Mouse (Mus musculus) myocyte (in vitro differentiated cells): ENCODE results near the gene Atp5h. TPM values are rescaled to one million over a fixed set of nuclear protein-coding genes. Genes with fewer than 3 reads are reported as not detected.

Source experiments
- H3K27me3 ChIP-seq: one replicate; pipeline ENCODE4 v1.6.1; 2011; ENCODE audit not compliant: control insufficient read depth, insufficient read depth, insufficient read length
- H3K36me3 ChIP-seq: one replicate; pipeline ENCODE4 v1.6.1; 2011; ENCODE audit not compliant: control insufficient read depth, insufficient read depth
- H3K4me2 ChIP-seq: one replicate; pipeline ENCODE4 v1.6.1; 2011; ENCODE audit warnings: low read depth, control low read depth
- H3K4me3 ChIP-seq: one replicate; pipeline ENCODE4 v1.5.1; 2011; ENCODE audit warnings: mild to moderate bottlenecking, control low read depth, moderate library complexity
- H3K79me2 ChIP-seq: one replicate; pipeline ENCODE4 v1.6.1; 2011; ENCODE audit not compliant: control insufficient read depth, insufficient read depth
- H3ac ChIP-seq: one replicate; pipeline ENCODE4 v1.6.1; 2011; ENCODE audit not compliant: control insufficient read depth, insufficient read length
- CEBPB ChIP-seq: IDR thresholded peaks from 2 replicates; pipeline ENCODE4 v1.6.1; 2011; ENCODE audit warnings: mild to moderate bottlenecking, moderate library complexity; ENCODE audit not compliant: poor library complexity, insufficient read depth, severe bottlenecking
- E2F4 ChIP-seq: IDR thresholded peaks from one replicate; pipeline ENCODE4 v1.6.1; 2011; ENCODE audit warnings: mild to moderate bottlenecking, control low read depth, moderate library complexity; ENCODE audit not compliant: insufficient read depth
- MAX ChIP-seq: IDR thresholded peaks from one replicate; pipeline ENCODE4 v1.6.1; 2011; ENCODE audit warnings: low read depth, mild to moderate bottlenecking, control low read depth
- MYOD1 ChIP-seq, 3 experiments: IDR thresholded peaks; one replicate each; pipeline ENCODE4 v1.6.1; 2011; ENCODE audit warnings: control low read depth in 2 of 3, low read depth in 2 of 3, mild to moderate bottlenecking in 2 of 3, moderate library complexity in 1 of 3; ENCODE audit not compliant: insufficient read length in 2 of 3, control insufficient read depth in 1 of 3
- MYOG ChIP-seq, 3 experiments: IDR thresholded peaks; one replicate each; pipeline ENCODE4 v1.6.1; 2011; ENCODE audit warnings: control low read depth in 2 of 3, low read depth in 2 of 3, mild to moderate bottlenecking in 2 of 3; ENCODE audit not compliant: insufficient read length in 2 of 3, control insufficient read depth in 1 of 3, insufficient read depth in 1 of 3
- POLR2A ChIP-seq: IDR thresholded peaks from one replicate; pipeline ENCODE4 v1.6.1; 2011; ENCODE audit warnings: low read depth, mild to moderate bottlenecking, control low read depth, moderate library complexity; ENCODE audit not compliant: insufficient read length
- POLR2AphosphoS2 ChIP-seq: IDR thresholded peaks from one replicate; pipeline ENCODE4 v1.6.1; 2011; ENCODE audit warnings: low read depth, control low read depth; ENCODE audit not compliant: insufficient read length
- REST ChIP-seq: IDR thresholded peaks from one replicate; pipeline ENCODE4 v1.6.1; 2011; ENCODE audit warnings: mild to moderate bottlenecking, control low read depth, moderate library complexity; ENCODE audit not compliant: insufficient read depth, insufficient read length
- SRF ChIP-seq: IDR thresholded peaks from one replicate; pipeline ENCODE4 v1.6.1; 2011; ENCODE audit warnings: low read depth; ENCODE audit not compliant: control insufficient read depth, insufficient read length
- TCF12 ChIP-seq: IDR thresholded peaks from one replicate; pipeline ENCODE4 v1.6.1; 2011; ENCODE audit warnings: mild to moderate bottlenecking, control low read depth; ENCODE audit not compliant: poor library complexity, insufficient read depth, severe bottlenecking
- TCF3 ChIP-seq: IDR thresholded peaks from one replicate; pipeline ENCODE4 v1.6.1; 2011; ENCODE audit warnings: low read depth, control low read depth; ENCODE audit not compliant: insufficient read length
- USF1 ChIP-seq: IDR thresholded peaks from one replicate; pipeline ENCODE4 v1.6.1; 2011; ENCODE audit warnings: low read depth, mild to moderate bottlenecking, control low read depth, moderate library complexity
- polyA plus RNA-seq: library from polyadenylated mRNA; unstranded; fragments of >200 nt; fragmentation: generic; extraction: Trizol; gene quantifications from one replicate; pipeline ENCODE4 v1.2.1, GENCODE M21; 2012; ENCODE audit warnings: missing spikeins

Gene Atp5h
- polyA plus RNA-seq, 1 experiment, result 693 TPM

DNA sequence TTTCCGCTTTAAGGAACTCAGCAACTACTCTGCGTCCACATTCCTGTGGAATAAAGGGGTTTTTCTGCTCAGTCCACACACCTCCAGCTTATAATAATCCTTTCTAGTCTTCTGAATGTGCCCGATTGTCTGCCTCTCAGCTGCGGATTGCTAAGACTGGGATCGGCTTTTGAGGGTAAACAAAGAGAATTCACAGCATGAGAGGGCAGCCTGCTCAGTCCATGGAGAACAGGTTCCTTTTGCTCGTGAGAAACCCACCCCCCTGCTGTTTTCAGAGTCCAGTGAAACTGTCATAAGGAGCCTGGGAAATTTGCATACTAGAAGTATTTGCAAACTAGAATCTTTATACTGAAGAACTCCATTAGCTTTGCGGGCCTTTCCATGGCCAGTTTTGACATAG, 10.2 kb downstream of the Atp5h start:
- peaks cover 10% of the 10 kb centered on the region for H3K79me2 ChIP-seq
- no peak overlapping the region for H3K4me2 ChIP-seq
- H3K4me3 ChIP-seq, result no peak overlapping the region
- TF ChIP-seq E2F4 (no peak), REST (no peak), USF1 (no peak), SRF (no peak), POLR2AphosphoS2 (no peak), POLR2A (no peak), CEBPB (no peak), MYOD1 (IDR thresholded peaks at IDR 0.05; ENCODE audit: control insufficient read depth in 1 of 3, insufficient read length in 2 of 3, low read depth in 2 of 3) (no peak), MAX (no peak), TCF3 (no peak), MYOG (IDR thresholded peaks at IDR 0.05; ENCODE audit: control insufficient read depth in 1 of 3, insufficient read depth in 1 of 3, insufficient read length in 2 of 3, low read depth in 2 of 3) (no peak), TCF12 (no peak)
- H3K36me3 ChIP-seq, result no peaks in the 10 kb centered on the region
- no peaks in the 10 kb centered on the region for H3K27me3 ChIP-seq
- no peak overlapping the region for H3ac ChIP-seq

DNA sequence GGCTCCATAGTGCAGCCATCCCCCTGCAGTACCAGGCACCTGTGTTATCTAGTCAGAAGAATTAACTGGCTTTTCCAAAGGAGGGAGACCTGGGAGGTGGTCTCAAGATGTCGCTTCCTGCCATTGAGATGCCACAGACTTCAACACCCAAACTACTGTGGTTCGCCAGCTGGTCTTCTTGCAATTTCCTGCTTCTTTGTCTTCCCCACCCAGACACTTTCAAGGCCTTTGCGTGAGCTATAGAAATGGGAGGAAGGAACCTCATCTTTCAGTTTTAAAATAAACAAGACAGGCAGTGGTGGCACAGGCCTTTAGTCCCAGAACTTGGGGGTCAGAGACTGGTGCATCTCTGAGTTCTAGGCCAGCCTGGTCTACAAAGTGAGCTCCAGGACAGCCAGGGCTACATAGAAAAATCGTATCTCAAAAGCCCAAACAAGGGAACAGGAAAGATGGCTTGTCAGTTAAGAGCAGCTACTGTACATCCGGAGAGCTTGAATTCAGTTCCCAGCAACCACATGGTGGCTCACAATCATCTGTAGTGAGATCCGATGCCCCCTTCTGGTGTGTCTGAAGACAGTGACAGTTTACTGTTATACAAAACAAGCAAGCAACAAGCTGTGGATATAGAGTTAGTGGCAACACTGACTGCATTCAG, 11.4 kb downstream of the Atp5h start:
- Histone ChIP-seq H3K4me2 (no peak overlapping the region), H3K36me3 (no peaks in the 10 kb centered on the region), H3K4me3 (no peak overlapping the region), H3ac (no peak overlapping the region), H3K27me3 (no peaks in the 10 kb centered on the region), H3K79me2 (peaks cover 21% of the 10 kb centered on the region)
- TF ChIP-seq MYOD1 (IDR thresholded peaks at IDR 0.05; ENCODE audit: control insufficient read depth in 1 of 3, insufficient read length in 2 of 3, low read depth in 2 of 3) (no peak), CEBPB (no peak), TCF12 (no peak), TCF3 (no peak), SRF (no peak)

DNA sequence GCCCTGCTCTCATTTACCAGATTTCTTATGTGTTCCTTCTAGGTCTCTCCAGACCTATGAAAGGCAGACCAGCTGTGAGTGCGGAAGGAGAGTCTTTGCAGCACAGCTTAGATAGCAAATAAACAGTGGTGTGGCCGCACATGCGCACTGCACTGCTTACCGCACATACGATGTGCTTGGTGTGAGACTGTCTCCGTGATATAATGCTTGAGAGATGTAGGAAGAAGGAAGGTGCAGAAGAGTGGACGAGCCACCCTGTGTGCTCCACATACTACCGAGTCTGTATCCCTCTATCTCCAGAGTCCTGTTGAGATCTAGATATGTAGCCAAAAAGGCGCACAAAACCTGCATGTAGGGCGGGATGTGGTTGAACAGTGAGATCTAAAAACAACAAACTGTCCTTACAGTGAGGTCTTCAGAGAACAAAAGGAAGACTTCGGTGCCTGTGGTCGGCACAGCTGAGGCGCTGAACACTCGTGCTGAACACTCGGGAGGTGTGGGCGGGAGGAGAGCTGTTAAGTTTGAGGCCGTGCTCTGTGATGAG, 12.8 kb downstream of the Atp5h start:
- no peak for TF ChIP-seq USF1
- TF ChIP-seq REST, result no peak
- TF ChIP-seq SRF, result no peak
- no peak for TF ChIP-seq CEBPB
- no peaks in the 10 kb centered on the region for H3K27me3 ChIP-seq
- no peak overlapping the region for H3K4me3 ChIP-seq
- H3ac ChIP-seq, result no peak overlapping the region
- peaks cover 21% of the 10 kb centered on the region for H3K79me2 ChIP-seq
- no peaks in the 10 kb centered on the region for H3K36me3 ChIP-seq
- no peak overlapping the region for H3K4me2 ChIP-seq

DNA sequence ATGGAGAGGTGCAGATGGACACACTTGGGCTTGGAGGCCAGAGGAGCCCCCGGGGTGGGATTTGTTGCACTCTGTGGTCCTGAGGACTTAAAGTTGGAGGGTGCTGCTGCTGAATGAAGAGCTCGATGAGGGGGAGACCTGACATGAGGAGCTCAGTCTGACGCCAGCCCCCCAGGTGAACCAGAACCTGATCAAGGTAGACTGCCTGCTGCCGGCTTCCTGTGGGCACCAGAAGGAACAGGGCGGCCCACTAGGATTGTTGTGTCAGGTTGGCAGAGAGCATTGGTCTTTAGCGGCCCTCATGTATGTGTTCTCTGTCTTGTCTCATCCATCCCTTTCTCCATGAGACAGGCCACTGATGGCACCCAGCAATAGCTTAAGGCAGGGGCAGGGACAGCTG, 14.0 kb downstream of the Atp5h start:
- no peaks in the 10 kb centered on the region for H3K27me3 ChIP-seq
- H3K79me2 ChIP-seq, result peaks cover 21% of the 10 kb centered on the region
- H3ac ChIP-seq, result no peak overlapping the region
- no peak for TF ChIP-seq USF1
- no peak overlapping the region for H3K4me2 ChIP-seq
- H3K36me3 ChIP-seq, result no peaks in the 10 kb centered on the region
- H3K4me3 ChIP-seq, result no peak overlapping the region

DNA sequence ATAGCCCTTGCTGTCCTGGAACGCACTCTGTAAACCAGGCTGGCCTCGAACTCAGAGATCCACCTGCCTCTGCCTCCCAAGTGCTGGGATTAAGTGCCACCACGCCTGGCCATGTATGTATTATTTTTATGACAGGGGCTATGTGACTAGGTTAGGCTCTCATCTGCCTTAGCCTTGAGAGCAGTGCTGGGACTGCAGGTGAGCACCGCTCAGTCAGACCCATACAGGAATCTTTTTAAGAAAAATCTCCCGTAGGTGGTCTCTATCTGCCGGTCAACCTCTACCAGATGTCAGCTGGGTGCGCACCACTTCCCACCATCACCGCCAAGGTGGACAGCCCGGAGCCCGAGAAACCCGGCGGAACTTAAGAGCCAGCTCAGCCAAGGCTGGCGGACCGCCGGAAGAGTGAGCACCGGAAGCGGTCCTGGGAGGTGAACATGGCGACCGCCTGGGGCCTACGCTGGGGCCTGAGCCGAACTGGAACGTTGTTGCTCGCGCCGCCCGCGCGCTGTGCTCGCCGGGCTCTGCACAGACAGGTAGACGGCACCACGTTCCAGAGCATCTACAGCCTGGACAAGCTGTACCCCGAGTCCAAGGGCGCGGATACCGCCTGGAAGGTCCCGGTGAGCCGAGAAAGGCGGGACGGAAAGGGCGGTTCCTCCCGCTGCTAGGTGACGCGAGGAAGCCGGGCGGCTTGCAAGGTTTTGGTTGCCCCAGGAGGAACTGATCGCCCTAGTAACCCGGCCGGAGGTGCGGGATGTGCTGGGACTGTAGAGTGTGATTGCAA, 16.2 kb downstream of the Atp5h start, which contains the start of gene Mrpl58:
TSS of gene Mrpl58 (plus strand) at position 415 of the 787 bp plus-strand sequence.
- Histone ChIP-seq H3K27me3 (no peaks in the 10 kb centered on the region), H3K36me3 (no peaks in the 10 kb centered on the region), H3K79me2 (peaks cover 21% of the 10 kb centered on the region), H3ac (peak within 1 kb of the TSS; percentile 2), H3K4me3 (peak within 1 kb of the TSS; percentile 66), H3K4me2 (peak within 1 kb of the TSS; percentile 91)
- TF ChIP-seq MYOG (IDR thresholded peaks at IDR 0.05; ENCODE audit: control insufficient read depth in 1 of 3, insufficient read depth in 1 of 3, insufficient read length in 2 of 3, low read depth in 2 of 3), result peak in 1 of 3 experiments; percentile 54
- TF ChIP-seq POLR2A, result peak; percentile 91
- peak; percentile 84 for TF ChIP-seq POLR2AphosphoS2
- no peak for TF ChIP-seq REST
